Mouse (Mus musculus): ENCODE measurements around the gene Myh14. TPM values are rescaled to one million over a fixed set of nuclear protein-coding genes. Genes with fewer than 3 reads are reported as not detected.

Myh14 gene
- total and polyA plus RNA-seq, 2 experiments from 2014 or later: 1.4 to 2.9 TPM

GRCm38 (mm10) chr7:44600691-44601262 is 69.9 kb downstream of the Myh14 start:
- DNase-seq (ENCODE audit: low spot score) (no peak), ATAC-seq (ENCODE audit: insufficient read depth, low read depth) (no peak)
- Histone ChIP-seq H3K9me3 (replicated peaks; ENCODE audit: control insufficient read depth, low read length) (no peaks in the 10 kb centered on the region), H3K27me3 (ENCODE audit: control insufficient read depth, insufficient read depth, low read length) (peaks cover 54% of the 10 kb centered on the region), H3K4me1 (ENCODE audit: control insufficient read depth, insufficient read depth) (no peaks in the 10 kb centered on the region), H3K27ac (ENCODE audit: low read depth) (no peak overlapping the region), H3K4me3 (ENCODE audit: low read depth, low read length) (no peak overlapping the region), H3K36me3 (replicated peaks; ENCODE audit: control insufficient read depth, insufficient read depth, low read length) (no peaks in the 10 kb centered on the region), H3K4me2 (ENCODE audit: low read depth, low read length) (no peak overlapping the region), H3K9ac (replicated peaks; ENCODE audit: low read depth, low read length) (no peak overlapping the region)
- TF ChIP-seq EP300 (IDR thresholded peaks at IDR 0.05; ENCODE audit: low read depth): no peak
- no peak for TF ChIP-seq CTCF (IDR thresholded peaks at IDR 0.05; ENCODE audit: low read depth)
- WGBS: 66% methylated on average over 10 of the region's 10 CpGs

- Histone ChIP-seq H3K36me3 (replicated peaks; ENCODE audit: control insufficient read depth, insufficient read depth, low read length) (no peaks in the 10 kb centered on the region), H3K27me3 (ENCODE audit: control insufficient read depth, insufficient read depth, low read length) (peaks cover 37% of the 10 kb centered on the region), H3K9ac (replicated peaks; ENCODE audit: low read depth, low read length) (no peak overlapping the region), H3K4me3 (ENCODE audit: low read depth, low read length) (no peak overlapping the region), H3K4me2 (ENCODE audit: low read depth, low read length) (no peak overlapping the region), H3K27ac (ENCODE audit: low read depth) (no peak overlapping the region), H3K4me1 (ENCODE audit: control insufficient read depth, insufficient read depth) (no peaks in the 10 kb centered on the region), H3K9me3 (replicated peaks; ENCODE audit: control insufficient read depth, low read length) (no peaks in the 10 kb centered on the region)
- ATAC-seq (ENCODE audit: insufficient read depth, low read depth): no peak
- no peak for TF ChIP-seq EP300 (IDR thresholded peaks at IDR 0.05; ENCODE audit: low read depth)
- no peak for TF ChIP-seq CTCF (IDR thresholded peaks at IDR 0.05; ENCODE audit: low read depth)
- 72% methylated on average over 12 of the region's 12 CpGs for WGBS
- DNase-seq (ENCODE audit: low spot score): no peak
Observed at GRCm38 (mm10) chr7:44598336-44598735, 72.3 kb downstream of the Myh14 start.

- no peak overlapping the region for H3K4me2 ChIP-seq (ENCODE audit: low read depth, low read length)
- ATAC-seq (ENCODE audit: insufficient read depth, low read depth) (no peak), DNase-seq (ENCODE audit: low spot score) (no peak)
- H3K4me3 ChIP-seq (ENCODE audit: low read depth, low read length): no peak overlapping the region
- H3K4me1 ChIP-seq (ENCODE audit: control insufficient read depth, insufficient read depth): no peaks in the 10 kb centered on the region
- no peak for TF ChIP-seq CTCF (IDR thresholded peaks at IDR 0.05; ENCODE audit: low read depth)
- no peak for TF ChIP-seq EP300 (IDR thresholded peaks at IDR 0.05; ENCODE audit: low read depth)
- no peaks in the 10 kb centered on the region for H3K36me3 ChIP-seq (replicated peaks; ENCODE audit: control insufficient read depth, insufficient read depth, low read length)
- no peak overlapping the region for H3K9ac ChIP-seq (replicated peaks; ENCODE audit: low read depth, low read length)
- no peak overlapping the region for H3K27ac ChIP-seq (ENCODE audit: low read depth)
- WGBS: 86% methylated on average over 4 of the region's 4 CpGs
- no peaks in the 10 kb centered on the region for H3K9me3 ChIP-seq (replicated peaks; ENCODE audit: control insufficient read depth, low read length)
- H3K27me3 ChIP-seq (ENCODE audit: control insufficient read depth, insufficient read depth, low read length): peaks cover 37% of the 10 kb centered on the region
Observed at GRCm38 (mm10) chr7:44597666-44598065, 73.0 kb downstream of the Myh14 start.

- Histone ChIP-seq H3K27ac (ENCODE audit: low read depth) (no peak overlapping the region), H3K9me3 (replicated peaks; ENCODE audit: control insufficient read depth, low read length) (no peaks in the 10 kb centered on the region), H3K4me3 (ENCODE audit: low read depth, low read length) (no peak overlapping the region), H3K4me2 (ENCODE audit: low read depth, low read length) (no peak overlapping the region), H3K4me1 (ENCODE audit: control insufficient read depth, insufficient read depth) (no peaks in the 10 kb centered on the region), H3K36me3 (replicated peaks; ENCODE audit: control insufficient read depth, insufficient read depth, low read length) (no peaks in the 10 kb centered on the region), H3K27me3 (ENCODE audit: control insufficient read depth, insufficient read depth, low read length) (peaks cover 37% of the 10 kb centered on the region), H3K9ac (replicated peaks; ENCODE audit: low read depth, low read length) (no peak overlapping the region)
- DNase-seq (ENCODE audit: low spot score): no peak
- WGBS: 43% methylated on average over 5 of the region's 5 CpGs
- no peak for ATAC-seq (ENCODE audit: insufficient read depth, low read depth)
- TF ChIP-seq EP300 (IDR thresholded peaks at IDR 0.05; ENCODE audit: low read depth) (no peak), CTCF (IDR thresholded peaks at IDR 0.05; ENCODE audit: low read depth) (no peak)
Observed at GRCm38 (mm10) chr7:44596996-44597538, 73.6 kb downstream of the Myh14 start.

GRCm38 (mm10) chr7:44596051-44596450 is 74.6 kb downstream of the Myh14 start:
- Histone ChIP-seq H3K4me2 (ENCODE audit: low read depth, low read length) (no peak overlapping the region), H3K9ac (replicated peaks; ENCODE audit: low read depth, low read length) (no peak overlapping the region), H3K27ac (ENCODE audit: low read depth) (no peak overlapping the region), H3K4me3 (ENCODE audit: low read depth, low read length) (no peak overlapping the region), H3K27me3 (ENCODE audit: control insufficient read depth, insufficient read depth, low read length) (peaks cover 38% of the 10 kb centered on the region), H3K4me1 (ENCODE audit: control insufficient read depth, insufficient read depth) (peaks cover 6% of the 10 kb centered on the region; the same call in 1 of the 2 replicates), H3K36me3 (replicated peaks; ENCODE audit: control insufficient read depth, insufficient read depth, low read length) (no peaks in the 10 kb centered on the region), H3K9me3 (replicated peaks; ENCODE audit: control insufficient read depth, low read length) (no peaks in the 10 kb centered on the region)
- 76% methylated on average over 6 of the region's 6 CpGs for WGBS
- TF ChIP-seq EP300 (IDR thresholded peaks at IDR 0.05; ENCODE audit: low read depth) (no peak), CTCF (IDR thresholded peaks at IDR 0.05; ENCODE audit: low read depth) (no peak)
- DNase-seq (ENCODE audit: low spot score) (no peak), ATAC-seq (ENCODE audit: insufficient read depth, low read depth) (no peak)

GRCm38 (mm10) chr7:44595131-44595561 is 75.5 kb downstream of the Myh14 start:
- TF ChIP-seq CTCF (IDR thresholded peaks at IDR 0.05; ENCODE audit: low read depth): no peak
- TF ChIP-seq EP300 (IDR thresholded peaks at IDR 0.05; ENCODE audit: low read depth): no peak
- Histone ChIP-seq H3K36me3 (replicated peaks; ENCODE audit: control insufficient read depth, insufficient read depth, low read length) (no peaks in the 10 kb centered on the region), H3K9me3 (replicated peaks; ENCODE audit: control insufficient read depth, low read length) (no peaks in the 10 kb centered on the region), H3K27ac (ENCODE audit: low read depth) (no peak overlapping the region), H3K4me2 (ENCODE audit: low read depth, low read length) (no peak overlapping the region), H3K4me1 (ENCODE audit: control insufficient read depth, insufficient read depth) (peaks cover 10% of the 10 kb centered on the region; the same call in 1 of the 2 replicates), H3K4me3 (ENCODE audit: low read depth, low read length) (no peak overlapping the region), H3K27me3 (ENCODE audit: control insufficient read depth, insufficient read depth, low read length) (peaks cover 42% of the 10 kb centered on the region), H3K9ac (replicated peaks; ENCODE audit: low read depth, low read length) (no peak overlapping the region)
- DNase-seq (ENCODE audit: low spot score) (no peak), ATAC-seq (ENCODE audit: insufficient read depth, low read depth) (no peak)
- WGBS: 85% methylated on average over 20 of the region's 20 CpGs

Data from heart, postnatal 0 days (tissue).